Mouse (Mus musculus): ENCODE results near the gene Cep170b. TPM values are rescaled to one million over a fixed set of nuclear protein-coding genes. Genes with fewer than 3 reads are reported as not detected.

Gene Cep170b
- polyA plus RNA-seq (2014; fragmentation: Nextera tagmentation; extraction: Ambion mirVana): 12.6 and 15.2 TPM in 2 replicates

- Histone ChIP-seq H3K27ac (ENCODE audit: low read depth, low read length) (no peak within 1 kb of the TSS), H3K27me3 (ENCODE audit: control insufficient read depth, insufficient read depth, low read length) (peaks cover 14% of the 10 kb centered on the region), H3K4me2 (ENCODE audit: low read depth, low read length, severe bottlenecking) (peak within 1 kb of the TSS; percentile 99; the same call in 1 of the 2 replicates), H3K4me3 (ENCODE audit: low read depth, low read length) (no peak within 1 kb of the TSS), H3K9ac (ENCODE audit: low read length) (no peak within 1 kb of the TSS), H3K4me1 (replicated peaks; ENCODE audit: control insufficient read depth, insufficient read depth, low read length) (0 out of 2 replicates have a peak, but pooled peaks cover 3% of the 10 kb centered on the region), H3K9me3 (ENCODE audit: control insufficient read depth, low read length) (no peaks in the 10 kb centered on the region), H3K36me3 (ENCODE audit: control insufficient read depth, insufficient read depth, low read length) (no peaks in the 10 kb centered on the region)
- 72% methylated on average over 6 of the region's 6 CpGs for WGBS
- DNase-seq (ENCODE audit: low spot score) (no peak), ATAC-seq (replicated peaks; ENCODE audit: low FRiP score) (no peak)
Measured at GRCm38 (mm10) chr12:112720216-112720615, at the start of gene Cep170b. TSS of gene Cep170b (plus strand) at chr12:112720455.

GRCm38 (mm10) chr12:112670718-112671393, 49.4 kb upstream of the Cep170b start:
- Histone ChIP-seq H3K27me3 (ENCODE audit: control insufficient read depth, insufficient read depth, low read length) (no peaks in the 10 kb centered on the region), H3K4me2 (ENCODE audit: low read depth, low read length, severe bottlenecking) (no peak overlapping the region), H3K4me1 (replicated peaks; ENCODE audit: control insufficient read depth, insufficient read depth, low read length) (peaks cover 28% of the 10 kb centered on the region), H3K9ac (ENCODE audit: low read length) (0 out of 2 replicates have a peak overlapping the region, but pooled peaks have one; percentile 20), H3K36me3 (ENCODE audit: control insufficient read depth, insufficient read depth, low read length) (peaks cover 12% of the 10 kb centered on the region; the same call in 1 of the 2 replicates), H3K27ac (ENCODE audit: low read depth, low read length) (no peak overlapping the region), H3K4me3 (ENCODE audit: low read depth, low read length) (no peak overlapping the region), H3K9me3 (ENCODE audit: control insufficient read depth, low read length) (no peaks in the 10 kb centered on the region)
- ATAC-seq (replicated peaks; ENCODE audit: low FRiP score): no peak
- WGBS: 53% methylated on average over 8 of the region's 9 CpGs
- no peak for DNase-seq (ENCODE audit: low spot score)

GRCm38 (mm10) chr12:112671891-112672290, 48.4 kb upstream of the Cep170b start:
- no peak for ATAC-seq (replicated peaks; ENCODE audit: low FRiP score)
- Histone ChIP-seq H3K4me3 (ENCODE audit: low read depth, low read length) (no peak overlapping the region), H3K4me2 (ENCODE audit: low read depth, low read length, severe bottlenecking) (peak overlapping the region; percentile 90; the same call in 1 of the 2 replicates), H3K27me3 (ENCODE audit: control insufficient read depth, insufficient read depth, low read length) (no peaks in the 10 kb centered on the region), H3K4me1 (replicated peaks; ENCODE audit: control insufficient read depth, insufficient read depth, low read length) (peaks cover 27% of the 10 kb centered on the region), H3K27ac (ENCODE audit: low read depth, low read length) (no peak overlapping the region), H3K9me3 (ENCODE audit: control insufficient read depth, low read length) (no peaks in the 10 kb centered on the region), H3K9ac (ENCODE audit: low read length) (no peak overlapping the region), H3K36me3 (ENCODE audit: control insufficient read depth, insufficient read depth, low read length) (peaks cover 12% of the 10 kb centered on the region; the same call in 1 of the 2 replicates)
- DNase-seq (ENCODE audit: low spot score): no peak
- WGBS: 81% methylated on average over 7 of the region's 7 CpGs

- Histone ChIP-seq H3K4me1 (replicated peaks; ENCODE audit: control insufficient read depth, insufficient read depth, low read length) (peaks cover 28% of the 10 kb centered on the region), H3K9me3 (ENCODE audit: control insufficient read depth, low read length) (no peaks in the 10 kb centered on the region), H3K27ac (ENCODE audit: low read depth, low read length) (peak overlapping the region; percentile 82), H3K4me2 (ENCODE audit: low read depth, low read length, severe bottlenecking) (peak overlapping the region; percentile 90), H3K4me3 (ENCODE audit: low read depth, low read length) (peak overlapping the region; percentile 98), H3K36me3 (ENCODE audit: control insufficient read depth, insufficient read depth, low read length) (peaks cover 12% of the 10 kb centered on the region; the same call in 1 of the 2 replicates), H3K27me3 (ENCODE audit: control insufficient read depth, insufficient read depth, low read length) (peaks cover 5% of the 10 kb centered on the region), H3K9ac (ENCODE audit: low read length) (peak overlapping the region; percentile 93)
- ATAC-seq (replicated peaks; ENCODE audit: low FRiP score) (peak; percentile 43; the same call in 1 of the 2 replicates), DNase-seq (ENCODE audit: low spot score) (no peak)
- WGBS: 9% methylated on average over 21 of the region's 21 CpGs
Measured at GRCm38 (mm10) chr12:112672744-112673575, 47.3 kb upstream of the Cep170b start.

- under 1% methylated on average over 62 of the region's 68 CpGs for WGBS
Measured at GRCm38 (mm10) chr12:112673576-112674091, 46.6 kb upstream of the Cep170b start.

GRCm38 (mm10) chr12:112674132-112675011, 45.9 kb upstream of the Cep170b start, which contains the start of gene Akt1:
TSS of gene Akt1 (minus strand) at chr12:112674884.
- H3K4me1 ChIP-seq (replicated peaks; ENCODE audit: control insufficient read depth, insufficient read depth, low read length): peaks cover 33% of the 10 kb centered on the region
- peak within 1 kb of the TSS; percentile 93 for H3K9ac ChIP-seq (ENCODE audit: low read length)
- ATAC-seq (replicated peaks; ENCODE audit: low FRiP score): 0 out of 2 replicates have a peak, but pooled peaks have one; percentile 3
- peaks cover 12% of the 10 kb centered on the region; the same call in 1 of the 2 replicates for H3K36me3 ChIP-seq (ENCODE audit: control insufficient read depth, insufficient read depth, low read length)
- peak within 1 kb of the TSS; percentile 98 for H3K4me3 ChIP-seq (ENCODE audit: low read depth, low read length)
- peak within 1 kb of the TSS; percentile 90 for H3K4me2 ChIP-seq (ENCODE audit: low read depth, low read length, severe bottlenecking)
- H3K27me3 ChIP-seq (ENCODE audit: control insufficient read depth, insufficient read depth, low read length): peaks cover 17% of the 10 kb centered on the region
- no peaks in the 10 kb centered on the region for H3K9me3 ChIP-seq (ENCODE audit: control insufficient read depth, low read length)
- DNase-seq (ENCODE audit: low spot score): peak; percentile 72
- H3K27ac ChIP-seq (ENCODE audit: low read depth, low read length): peak within 1 kb of the TSS; percentile 82
- under 1% methylated on average over 50 of the region's 70 CpGs for WGBS

More at GRCm38 (mm10) chr12:112673576-112674091, 46.6 kb upstream of the Cep170b start:
- no peak for ATAC-seq (replicated peaks; ENCODE audit: low FRiP score)
- no peak for DNase-seq (ENCODE audit: low spot score)
- no peaks in the 10 kb centered on the region for H3K9me3 ChIP-seq (ENCODE audit: control insufficient read depth, low read length)
- peaks cover 30% of the 10 kb centered on the region for H3K4me1 ChIP-seq (replicated peaks; ENCODE audit: control insufficient read depth, insufficient read depth, low read length)
- H3K4me2 ChIP-seq (ENCODE audit: low read depth, low read length, severe bottlenecking): peak overlapping the region; percentile 90
- peak overlapping the region; percentile 82 for H3K27ac ChIP-seq (ENCODE audit: low read depth, low read length)
- H3K9ac ChIP-seq (ENCODE audit: low read length): peak overlapping the region; percentile 93
- peaks cover 11% of the 10 kb centered on the region for H3K27me3 ChIP-seq (ENCODE audit: control insufficient read depth, insufficient read depth, low read length)
- peak overlapping the region; percentile 98 for H3K4me3 ChIP-seq (ENCODE audit: low read depth, low read length)
- peaks cover 12% of the 10 kb centered on the region; the same call in 1 of the 2 replicates for H3K36me3 ChIP-seq (ENCODE audit: control insufficient read depth, insufficient read depth, low read length)

DNA sequence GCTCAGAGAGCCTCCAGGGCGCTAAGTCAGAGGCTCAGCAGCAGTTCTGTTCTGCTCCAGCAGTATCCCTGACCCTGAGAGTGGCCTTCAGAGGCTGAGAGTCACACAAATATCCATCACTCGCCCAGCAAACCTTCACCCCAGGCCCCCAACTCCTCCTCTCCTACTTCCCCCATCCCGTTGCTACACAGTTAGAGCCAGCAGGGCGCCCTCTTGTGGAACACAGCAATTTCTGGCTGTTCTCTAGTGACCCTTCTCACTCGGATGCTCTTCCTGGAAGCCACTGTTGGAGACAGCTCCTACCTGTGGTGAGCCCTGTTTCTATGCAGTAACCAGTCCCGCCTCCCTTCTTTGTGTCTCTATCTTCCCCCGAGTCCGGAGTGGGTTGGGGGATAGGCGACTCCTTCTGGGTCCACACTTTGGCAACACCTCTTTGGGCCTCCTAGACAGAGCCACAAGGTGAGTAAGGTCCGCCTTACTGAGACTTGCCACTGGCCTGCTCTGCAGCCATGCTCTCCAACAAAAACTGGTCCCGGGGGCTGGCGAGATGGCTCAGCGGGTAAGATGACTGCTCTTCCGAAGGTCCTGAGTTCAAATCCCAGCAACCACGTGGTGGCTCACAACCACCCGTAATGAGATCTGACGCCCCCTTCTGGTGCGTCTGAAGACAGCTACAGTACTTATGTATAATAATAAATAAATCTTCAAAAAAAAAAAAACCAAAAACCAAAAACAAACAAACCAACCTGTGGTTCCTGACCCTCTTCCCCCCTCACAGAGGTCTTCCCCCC, 44.8 kb upstream of the Cep170b start:
- Histone ChIP-seq H3K4me3 (ENCODE audit: low read depth, low read length) (peak overlapping the region; percentile 98), H3K9me3 (ENCODE audit: control insufficient read depth, low read length) (no peaks in the 10 kb centered on the region), H3K9ac (ENCODE audit: low read length) (peak overlapping the region; percentile 33; the same call in 1 of the 2 replicates), H3K4me2 (ENCODE audit: low read depth, low read length, severe bottlenecking) (peak overlapping the region; percentile 90), H3K36me3 (ENCODE audit: control insufficient read depth, insufficient read depth, low read length) (peaks cover 6% of the 10 kb centered on the region; the same call in 1 of the 2 replicates), H3K27ac (ENCODE audit: low read depth, low read length) (peak overlapping the region; percentile 27; the same call in 1 of the 2 replicates), H3K27me3 (ENCODE audit: control insufficient read depth, insufficient read depth, low read length) (peaks cover 28% of the 10 kb centered on the region), H3K4me1 (replicated peaks; ENCODE audit: control insufficient read depth, insufficient read depth, low read length) (peaks cover 33% of the 10 kb centered on the region)
- ATAC-seq (replicated peaks; ENCODE audit: low FRiP score) (peak; percentile 23), DNase-seq (ENCODE audit: low spot score) (peak; percentile 89)
- WGBS: 18% methylated on average over 18 of the region's 18 CpGs
